Mouse (Mus musculus) embryonic facial prominence, embryonic 14.5 days (tissue): Measurements from ENCODE around the gene Stk10. TPM values are rescaled to one million over a fixed set of nuclear protein-coding genes. Genes with fewer than 3 reads are reported as not detected.

ENCODE experiments used
- ATAC-seq: fragments of 200-750 bp; cut with Nextera tagmentation; 2 replicates; pipeline ENCODE4 v1.8.0; 2017; ENCODE audit warnings: low read depth, moderate number of reproducible peaks, moderate TSS enrichment
- DNase-seq: peaks from one replicate; pipeline ENCODE4 v3.0.0-alpha.2; 2015; ENCODE audit warnings: low spot score
- H3K27ac ChIP-seq: fragments of 300-500 bp; sonication (generic); replicated peaks from 2 replicates; pipeline ENCODE4 v1.5.1; 2014; ENCODE audit warnings: low read depth, mild to moderate bottlenecking, low read length, moderate library complexity
- H3K27me3 ChIP-seq: fragments of 300-500 bp; sonication (generic); replicated peaks from 2 replicates; pipeline ENCODE4 v1.6.1; 2014; ENCODE audit warnings: low read length; ENCODE audit not compliant: control insufficient read depth, insufficient read depth
- H3K36me3 ChIP-seq: fragments of 300-500 bp; sonication (generic); 2 replicates; pipeline ENCODE4 v1.6.1; 2014; ENCODE audit warnings: low read length, mixed read lengths; ENCODE audit not compliant: control insufficient read depth, insufficient read depth
- H3K4me1 ChIP-seq: fragments of 300-500 bp; sonication (generic); 2 replicates; pipeline ENCODE4 v1.6.1; 2014; ENCODE audit warnings: antibody characterized with exemption, low read length; ENCODE audit not compliant: control insufficient read depth, insufficient read depth
- H3K4me2 ChIP-seq: fragments of 300-500 bp; sonication (generic); 2 replicates; pipeline ENCODE4 v1.6.1; 2014; ENCODE audit warnings: low read depth, mild to moderate bottlenecking, low read length, moderate library complexity, mixed read lengths
- H3K4me3 ChIP-seq: fragments of 300-500 bp; sonication (generic); 2 replicates; pipeline ENCODE4 v1.5.1; 2014; ENCODE audit warnings: low read depth, mild to moderate bottlenecking, low read length
- H3K9ac ChIP-seq: fragments of 300-500 bp; sonication (generic); 2 replicates; pipeline ENCODE4 v1.6.1; 2014; ENCODE audit warnings: low read depth, mild to moderate bottlenecking, low read length, moderate library complexity, mixed read lengths
- H3K9me3 ChIP-seq: fragments of 300-500 bp; sonication (generic); 2 replicates; pipeline ENCODE4 v1.6.1; 2016; ENCODE audit warnings: low read length; ENCODE audit not compliant: control insufficient read depth
- WGBS: fragments of 180-500 bp; shearing (Covaris S2); extraction: QIAGEN DNeasy Blood & Tissue Kit; methylation state at CpG from one replicate; pipeline ENCODE4 v1.1.7; 2014; 5-methylcytosine and 5-hydroxymethylcytosine counted together
- polyA plus RNA-seq: library from polyadenylated mRNA; unstranded; fragments of >200 nt; fragmentation: Nextera tagmentation; extraction: Ambion mirVana; gene quantifications from 2 replicates; pipeline ENCODE4 v1.2.1, GENCODE M21; 2014

Stk10 gene
- polyA plus RNA-seq, 1 experiment from 2014 or later = 2.8 TPM

DNA sequence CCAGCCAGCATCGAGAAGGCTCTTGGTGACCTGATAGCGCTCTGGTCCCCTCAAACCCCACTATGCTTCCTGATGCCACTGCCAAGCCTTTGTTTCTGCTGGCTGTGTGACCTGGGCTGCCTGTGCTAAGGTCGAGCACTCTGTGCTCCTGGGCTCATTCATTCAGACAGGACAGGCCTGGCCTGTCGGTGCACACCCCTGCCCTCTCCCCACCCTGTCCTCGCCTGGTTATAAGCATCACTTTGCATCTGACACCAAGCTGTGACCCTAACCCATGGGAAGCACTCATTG is 43.6 kb downstream of the Stk10 start:
- Histone ChIP-seq H3K4me3 (no peak overlapping the region), H3K27ac (no peak overlapping the region), H3K4me1 (no peaks in the 10 kb centered on the region), H3K4me2 (no peak overlapping the region), H3K9ac (no peak overlapping the region), H3K27me3 (no peaks in the 10 kb centered on the region), H3K36me3 (no peaks in the 10 kb centered on the region), H3K9me3 (no peaks in the 10 kb centered on the region)
- 43% methylated on average over 5 of the region's 5 CpGs for WGBS
- ATAC-seq (no peak), DNase-seq (no peak)

DNA sequence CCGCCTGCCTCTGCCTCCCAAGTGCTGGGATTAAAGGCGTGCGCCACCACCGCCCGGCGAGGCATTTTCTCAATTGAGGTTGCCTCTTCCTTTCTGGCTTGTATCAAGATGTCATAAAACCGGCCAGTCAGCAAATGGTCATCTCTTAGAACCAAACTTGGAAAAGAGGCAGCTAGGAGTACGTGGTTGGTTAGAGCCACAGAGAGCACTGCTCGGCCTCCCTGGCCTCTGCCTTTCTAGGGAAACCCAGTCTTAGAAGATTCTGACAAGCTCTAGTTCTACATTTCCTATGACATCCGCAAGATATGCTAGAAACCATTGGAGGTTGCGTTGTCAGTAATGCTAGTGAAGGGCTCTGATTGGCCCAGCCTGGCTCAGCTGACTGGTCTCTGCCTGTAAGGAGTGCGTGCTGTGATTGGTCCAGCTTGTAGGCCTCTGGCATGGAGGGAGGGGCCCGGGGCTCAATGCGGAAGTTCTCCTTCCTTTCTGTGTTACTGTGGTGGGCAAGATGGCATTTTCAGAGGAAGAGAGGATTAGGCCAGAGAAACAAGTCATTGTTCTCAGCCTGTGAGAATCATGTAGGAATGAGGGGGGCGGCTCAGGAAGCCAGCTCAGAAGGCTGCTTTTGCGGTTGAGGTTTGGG is 47.3 kb downstream of the Stk10 start:
- H3K36me3 ChIP-seq = no peaks in the 10 kb centered on the region
- ATAC-seq = peak; percentile 69
- DNase-seq = peak; percentile 68
- no peaks in the 10 kb centered on the region for H3K9me3 ChIP-seq
- H3K27me3 ChIP-seq = no peaks in the 10 kb centered on the region
- no peak overlapping the region for H3K27ac ChIP-seq
- H3K4me2 ChIP-seq = no peak overlapping the region
- WGBS = 76% methylated on average over 16 of the region's 16 CpGs
- H3K9ac ChIP-seq = no peak overlapping the region
- H3K4me1 ChIP-seq = no peaks in the 10 kb centered on the region
- no peak overlapping the region for H3K4me3 ChIP-seq

DNA sequence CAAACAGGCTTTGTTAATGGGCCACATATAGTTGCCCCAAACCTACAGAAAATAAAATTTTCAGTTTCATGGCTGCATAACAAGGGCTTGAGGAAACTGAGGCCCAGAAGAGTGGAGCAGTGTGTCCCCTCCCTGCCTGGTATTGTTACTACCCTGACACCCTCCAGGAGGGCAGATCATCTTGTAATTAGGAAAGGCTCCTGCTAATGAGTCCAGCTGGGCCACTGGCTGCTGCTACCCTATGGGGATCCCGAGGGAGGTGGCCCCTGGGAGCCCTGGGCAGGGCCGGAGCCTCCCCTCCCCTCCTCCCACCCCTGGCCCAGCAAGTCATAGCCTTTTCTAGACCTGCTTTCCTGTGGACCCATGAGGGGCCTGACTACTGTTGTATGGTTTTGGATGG is 47.9 kb downstream of the Stk10 start:
- 56% methylated on average over 1 of the region's 2 CpGs for WGBS

GRCm38 (mm10) chr11:32582813-32583212 is 49.7 kb downstream of the Stk10 start:
- Histone ChIP-seq H3K9ac (no peak overlapping the region), H3K4me1 (peaks cover 2% of the 10 kb centered on the region), H3K4me3 (no peak overlapping the region), H3K9me3 (no peaks in the 10 kb centered on the region), H3K27ac (no peak overlapping the region), H3K36me3 (no peaks in the 10 kb centered on the region), H3K4me2 (no peak overlapping the region), H3K27me3 (no peaks in the 10 kb centered on the region)
- ATAC-seq (no peak), DNase-seq (no peak)
- 47% methylated on average over 5 of the region's 5 CpGs for WGBS

More for the DNA sequence above, 47.9 kb downstream of the Stk10 start:
- DNase-seq (no peak), ATAC-seq (peak; percentile 39)
- Histone ChIP-seq H3K27me3 (no peaks in the 10 kb centered on the region), H3K27ac (no peak overlapping the region), H3K36me3 (no peaks in the 10 kb centered on the region), H3K9me3 (no peaks in the 10 kb centered on the region), H3K4me3 (no peak overlapping the region), H3K4me1 (no peaks in the 10 kb centered on the region), H3K9ac (no peak overlapping the region), H3K4me2 (no peak overlapping the region)

- DNase-seq = no peak
- no peak for ATAC-seq
- Histone ChIP-seq H3K4me3 (no peak overlapping the region), H3K4me1 (peaks cover 6% of the 10 kb centered on the region), H3K27me3 (no peaks in the 10 kb centered on the region), H3K4me2 (no peak overlapping the region), H3K27ac (no peak overlapping the region), H3K9ac (no peak overlapping the region), H3K9me3 (no peaks in the 10 kb centered on the region), H3K36me3 (no peaks in the 10 kb centered on the region)
- 60% methylated on average over 6 of the region's 6 CpGs for WGBS
Observed at GRCm38 (mm10) chr11:32585996-32586395, 52.9 kb downstream of the Stk10 start.

DNA sequence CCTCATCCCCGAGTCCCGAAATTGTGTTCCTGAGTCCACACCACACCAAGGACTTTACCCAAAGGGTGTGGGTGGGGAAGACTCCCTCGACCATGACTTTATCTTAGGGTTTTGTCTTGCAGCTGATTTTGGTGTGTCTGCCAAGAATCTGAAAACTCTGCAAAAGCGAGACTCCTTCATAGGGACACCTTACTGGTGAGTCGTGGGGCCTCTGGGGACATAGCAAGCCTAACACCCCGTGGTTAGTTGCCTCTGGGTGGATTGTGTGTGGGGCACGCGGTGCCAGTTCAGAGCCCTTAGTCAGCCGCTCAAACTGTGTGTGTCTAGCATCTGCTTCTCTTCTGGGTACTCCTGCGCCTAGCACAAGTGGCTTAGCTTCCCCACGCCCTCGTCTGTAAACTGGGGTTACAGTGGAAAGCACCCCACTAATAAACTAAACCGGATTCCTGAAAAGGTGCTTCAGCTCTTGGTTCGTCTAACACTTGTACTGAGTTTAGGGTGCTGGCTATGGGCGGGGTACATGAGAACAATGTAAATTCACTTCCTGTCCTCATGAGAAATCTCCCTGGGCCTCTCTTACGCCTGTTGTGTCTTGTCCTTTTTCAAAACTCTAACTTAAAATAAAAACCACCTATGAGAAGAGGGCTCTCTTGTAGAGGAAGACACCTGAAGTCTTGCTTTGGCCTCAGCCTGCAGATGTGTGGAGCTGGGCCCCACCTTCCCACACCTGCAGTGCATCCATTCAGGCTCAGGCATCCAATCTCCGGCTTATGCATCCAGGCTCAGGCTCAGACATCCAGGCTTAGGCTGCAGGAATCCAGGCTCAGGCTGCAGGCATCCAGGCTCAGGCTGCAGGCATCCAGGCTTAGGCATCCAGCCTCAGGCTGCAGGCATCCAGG is 54.3 kb downstream of the Stk10 start:
- no peak overlapping the region for H3K27ac ChIP-seq
- WGBS = 67% methylated on average over 17 of the region's 17 CpGs

DNA sequence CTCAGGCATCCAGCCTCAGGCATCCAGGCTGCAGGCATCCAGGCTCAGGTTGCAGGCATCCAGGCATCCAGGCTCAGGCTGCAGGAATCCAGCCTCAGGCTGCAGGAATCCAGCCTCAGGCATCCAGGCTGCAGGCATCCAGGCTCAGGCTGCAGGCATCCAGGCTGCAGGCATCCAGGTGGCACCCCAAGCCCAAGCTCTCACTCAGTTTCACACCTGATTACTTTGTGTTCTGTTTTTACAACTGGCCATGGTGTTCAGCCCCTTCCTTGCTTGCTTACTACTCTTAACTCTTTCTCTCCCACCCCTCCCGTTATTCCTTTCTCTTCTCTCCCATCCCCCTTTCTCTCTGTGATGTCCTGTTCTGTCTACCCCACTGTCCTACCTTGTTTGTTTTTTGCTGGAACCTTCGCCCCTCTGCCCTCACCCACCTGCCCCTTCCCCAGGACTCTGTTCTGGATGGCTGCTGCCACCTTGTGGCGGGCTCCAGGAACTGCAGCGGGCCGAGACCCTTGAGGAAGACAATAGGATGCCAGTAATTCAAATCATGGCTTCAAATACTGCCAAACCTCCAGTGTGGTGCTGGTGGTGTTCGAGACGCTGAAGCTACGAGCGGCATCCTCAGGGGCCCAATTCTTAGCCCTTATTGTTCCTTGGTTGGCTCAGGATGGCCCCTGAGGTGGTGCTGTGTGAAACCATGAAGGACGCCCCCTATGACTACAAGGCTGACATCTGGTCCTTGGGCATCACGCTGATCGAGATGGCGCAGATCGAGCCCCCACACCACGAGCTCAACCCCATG is 55.2 kb downstream of the Stk10 start:
- Histone ChIP-seq H3K9me3 (no peaks in the 10 kb centered on the region), H3K4me3 (no peak overlapping the region), H3K4me1 (peaks cover 6% of the 10 kb centered on the region), H3K36me3 (no peaks in the 10 kb centered on the region), H3K27me3 (no peaks in the 10 kb centered on the region), H3K4me2 (no peak overlapping the region), H3K27ac (no peak overlapping the region), H3K9ac (peak overlapping the region; percentile 46)
- DNase-seq (peak; percentile 61), ATAC-seq (peak; percentile 38; the same call in 1 of the 2 replicates)
- WGBS = 26% methylated on average over 15 of the region's 15 CpGs

More for the DNA sequence above, 54.3 kb downstream of the Stk10 start:
- no peaks in the 10 kb centered on the region for H3K27me3 ChIP-seq
- H3K4me3 ChIP-seq = no peak overlapping the region
- DNase-seq (no peak), ATAC-seq (peak; percentile 51)
- peaks cover 6% of the 10 kb centered on the region for H3K4me1 ChIP-seq
- peak overlapping the region; percentile 46 for H3K9ac ChIP-seq
- H3K9me3 ChIP-seq = no peaks in the 10 kb centered on the region
- no peaks in the 10 kb centered on the region for H3K36me3 ChIP-seq
- H3K4me2 ChIP-seq = no peak overlapping the region

DNA sequence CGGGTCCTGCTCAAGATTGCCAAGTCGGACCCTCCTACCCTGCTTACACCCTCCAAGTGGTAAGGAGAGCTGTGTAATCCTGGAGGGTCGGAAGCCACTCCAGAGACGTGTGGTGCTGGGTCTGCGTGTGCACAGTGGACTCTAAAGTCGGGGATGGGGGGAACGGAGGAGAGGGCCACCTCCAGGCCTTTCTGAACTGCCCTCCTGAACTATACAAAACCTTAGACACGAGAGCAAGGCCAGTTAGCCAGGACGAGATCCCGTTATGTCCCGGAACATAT is 55.7 kb downstream of the Stk10 start:
- WGBS = 78% methylated on average over 11 of the region's 11 CpGs
- no peak for DNase-seq
- ATAC-seq = no peak

More for the DNA sequence above, 55.7 kb downstream of the Stk10 start:
- Histone ChIP-seq H3K4me3 (no peak overlapping the region), H3K9me3 (no peaks in the 10 kb centered on the region), H3K9ac (no peak overlapping the region; the same call in 1 of the 2 replicates), H3K36me3 (no peaks in the 10 kb centered on the region), H3K4me2 (no peak overlapping the region), H3K27ac (no peak overlapping the region), H3K27me3 (no peaks in the 10 kb centered on the region), H3K4me1 (peaks cover 6% of the 10 kb centered on the region)
